Mouse (Mus musculus) cerebellum, adult 8-10 months (tissue): ENCODE results near the gene Rpa3.

Experiments used
- DNase-seq: peaks from one replicate; pipeline ENCODE4 v3.0.0; 2022

Rpa3 gene

DNA sequence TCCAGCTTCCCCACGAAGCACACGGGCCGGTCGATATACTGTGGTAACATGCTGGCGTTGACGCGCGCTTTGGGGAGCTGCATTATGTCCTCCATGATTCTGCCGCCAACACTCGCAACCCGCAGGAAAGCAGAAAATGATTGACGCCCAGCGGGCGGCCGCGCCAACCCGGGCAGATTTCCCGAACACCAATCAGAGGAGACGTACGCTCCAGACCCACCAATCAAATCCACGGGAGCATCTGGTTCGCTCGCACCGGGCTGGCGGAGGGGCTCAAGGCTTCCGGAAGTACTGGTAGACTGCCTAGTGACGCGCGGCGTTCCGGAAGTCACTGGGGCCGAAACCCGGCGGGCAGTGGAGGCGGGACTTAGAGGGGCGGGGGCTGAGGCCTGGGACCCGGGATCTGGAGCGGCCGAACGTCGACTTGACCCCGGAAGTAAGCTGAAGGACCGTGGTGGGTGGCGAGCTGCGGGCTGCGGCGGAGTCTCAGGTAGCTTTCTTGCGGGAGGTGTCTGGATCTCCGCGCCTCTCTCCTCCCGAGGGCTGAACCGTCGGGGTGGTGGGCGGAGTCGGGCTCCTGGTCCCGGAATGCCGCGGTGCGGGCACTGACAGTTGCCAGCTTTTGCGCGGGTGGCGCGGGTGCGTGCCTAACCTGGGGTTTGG is at the start of gene Rpa3, which contains the start of the genes Umad1 and Gm45062:
TSS of gene Rpa3 (minus strand) at position 170 of the 663 bp plus-strand sequence.
TSS of gene Umad1 (plus strand) at position 285 of the 663 bp plus-strand sequence.
TSS of gene Gm45062 (plus strand) at position 447 of the 663 bp plus-strand sequence.
- peak; percentile 98 for DNase-seq

DNA sequence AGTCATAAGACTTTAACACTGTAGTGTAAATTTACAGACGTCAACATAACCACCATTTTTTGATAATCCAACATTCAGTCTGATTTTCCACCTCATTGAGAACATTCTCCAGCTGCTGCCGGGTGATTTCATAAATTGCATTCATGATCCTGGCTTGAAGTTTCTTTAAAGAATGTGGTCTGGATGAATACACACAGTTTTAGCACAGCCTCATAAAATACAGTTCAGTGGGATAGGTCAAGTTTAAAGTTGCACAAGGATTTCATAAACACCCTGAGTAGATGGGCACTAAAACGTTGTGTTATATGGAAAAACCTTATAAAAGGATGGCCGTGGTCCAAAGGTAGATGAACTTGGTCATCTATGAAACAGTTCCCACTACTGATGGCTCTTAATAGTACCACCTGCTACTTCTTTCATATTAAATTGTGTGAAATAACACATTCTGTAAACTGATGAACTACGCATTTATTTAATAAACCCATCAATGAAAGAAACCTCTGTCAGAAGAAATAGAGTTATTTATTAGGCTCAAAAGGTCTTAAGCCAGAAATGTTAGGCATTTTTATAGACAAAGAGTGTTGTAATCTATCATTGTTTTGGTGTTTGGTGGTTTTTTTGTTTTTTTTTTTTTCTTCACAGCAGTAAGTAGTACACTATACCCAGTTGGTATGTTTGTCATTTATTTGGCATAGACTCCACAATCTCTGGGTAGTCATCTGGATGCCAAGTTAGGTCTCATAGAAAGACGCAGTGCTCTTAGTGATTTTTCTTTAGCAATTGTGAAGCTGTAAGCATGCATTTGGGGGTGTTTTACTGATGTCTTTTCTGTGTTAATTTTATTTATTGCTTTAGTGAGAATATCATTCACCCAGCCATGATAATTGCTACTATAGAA is 49.2 kb upstream of the Rpa3 start:
- DNase-seq = no peak

DNA sequence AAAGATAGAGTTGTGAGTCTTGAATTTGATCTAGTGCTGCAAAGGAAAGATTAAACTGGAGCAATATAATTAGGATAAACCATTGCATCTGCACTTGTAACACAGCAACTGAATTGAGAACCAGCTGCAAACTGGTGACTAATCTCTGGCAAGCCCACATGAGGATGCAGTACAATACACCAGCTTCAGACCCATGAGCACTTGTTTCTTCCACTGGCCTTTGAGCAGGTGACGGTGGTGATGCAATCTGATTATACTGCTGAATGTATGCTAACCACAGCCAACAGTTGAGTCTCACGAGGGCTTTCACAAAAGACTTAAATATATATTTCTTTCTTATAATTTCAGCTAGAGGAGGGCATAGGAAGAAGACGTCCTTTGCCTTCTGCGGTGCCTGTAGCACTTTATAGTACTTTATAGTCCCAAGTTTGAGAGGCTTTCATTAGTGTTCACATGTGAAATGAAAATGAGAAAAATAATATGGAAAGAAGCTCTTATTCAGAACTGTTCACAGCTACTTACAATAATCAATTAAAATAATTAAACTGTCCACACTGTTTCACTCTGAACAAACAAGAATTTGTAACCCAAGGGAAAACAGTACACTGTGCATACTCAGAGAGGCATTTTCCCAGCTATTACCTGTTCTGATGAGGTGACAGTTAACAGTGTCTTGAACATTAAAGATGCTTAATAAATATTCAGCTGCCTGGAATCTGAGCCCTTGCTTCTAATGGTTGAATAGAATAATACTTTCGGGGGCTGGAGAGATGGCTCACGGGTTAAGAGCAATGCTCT is 40.3 kb upstream of the Rpa3 start:
- no peak for DNase-seq

DNA sequence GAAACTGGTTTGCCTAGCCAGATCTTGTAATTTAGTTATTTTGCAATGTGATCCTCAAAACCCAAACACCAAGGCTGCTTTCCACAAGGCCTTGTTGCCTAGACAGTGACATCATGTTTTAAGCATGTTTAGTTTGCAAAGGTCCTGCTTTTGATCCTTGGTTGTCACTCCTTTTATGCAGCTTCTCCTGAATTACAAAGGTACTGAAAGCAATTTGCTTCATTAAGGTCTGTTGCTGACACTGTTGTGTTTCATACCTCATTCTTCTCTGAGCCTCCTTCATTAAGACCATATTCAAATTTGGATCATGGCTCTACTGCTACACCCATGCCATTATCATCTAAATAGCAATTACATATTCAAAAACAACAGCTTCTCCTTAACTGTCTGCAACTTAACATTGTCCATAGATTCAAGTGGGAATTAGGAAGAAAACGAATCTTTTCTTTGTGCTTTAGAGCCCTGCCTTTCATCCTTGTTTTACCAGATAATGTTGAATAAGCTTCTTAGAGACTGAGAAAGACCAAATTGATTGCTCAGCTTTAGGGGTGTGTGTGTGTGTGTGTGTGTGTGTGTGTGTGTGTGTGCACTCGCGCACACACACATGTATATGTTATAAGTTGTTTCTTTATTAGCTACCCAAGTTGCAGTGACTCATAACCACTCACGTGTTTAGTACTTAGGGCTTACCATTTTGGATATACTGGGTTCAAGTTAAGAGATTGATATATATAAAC is 35.2 kb upstream of the Rpa3 start:
- DNase-seq = no peak

DNA sequence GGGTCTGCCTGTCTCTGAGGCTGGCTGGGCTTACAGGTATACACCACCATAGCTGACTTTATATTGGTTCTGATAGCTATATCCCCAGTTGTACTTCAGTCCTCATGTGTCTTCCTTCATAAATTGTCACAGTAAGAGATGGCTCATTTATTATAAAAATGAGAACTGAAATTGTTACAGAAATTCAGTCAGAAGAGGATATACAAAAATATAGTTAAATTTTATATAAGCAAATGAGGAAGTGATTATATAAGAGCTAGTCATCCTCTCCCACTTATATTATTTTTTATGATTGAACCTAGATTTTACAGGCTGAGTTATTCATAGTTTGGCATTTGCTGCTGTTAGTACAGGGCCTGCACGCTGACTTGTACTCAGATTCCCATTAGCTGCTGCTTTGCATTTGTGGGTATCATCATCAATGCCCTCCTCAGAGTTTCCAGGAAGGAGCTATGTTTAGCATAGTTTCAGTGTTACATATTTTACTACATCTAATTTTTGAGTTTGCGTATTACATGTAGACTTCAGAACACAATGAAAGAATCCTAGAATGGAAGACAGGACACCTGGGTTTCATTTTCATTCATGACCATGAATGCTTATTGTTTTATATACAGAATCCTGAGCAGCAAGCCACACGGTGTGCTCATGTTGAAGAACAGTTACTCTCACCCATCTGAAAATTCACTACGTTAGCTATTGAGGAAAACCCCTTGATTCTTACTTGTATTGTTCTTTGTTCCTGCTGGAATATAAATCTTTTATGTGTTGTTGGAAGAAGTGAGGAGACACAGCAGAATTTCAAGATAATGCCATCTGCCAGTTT is 30.0 kb upstream of the Rpa3 start:
- DNase-seq = no peak

DNA sequence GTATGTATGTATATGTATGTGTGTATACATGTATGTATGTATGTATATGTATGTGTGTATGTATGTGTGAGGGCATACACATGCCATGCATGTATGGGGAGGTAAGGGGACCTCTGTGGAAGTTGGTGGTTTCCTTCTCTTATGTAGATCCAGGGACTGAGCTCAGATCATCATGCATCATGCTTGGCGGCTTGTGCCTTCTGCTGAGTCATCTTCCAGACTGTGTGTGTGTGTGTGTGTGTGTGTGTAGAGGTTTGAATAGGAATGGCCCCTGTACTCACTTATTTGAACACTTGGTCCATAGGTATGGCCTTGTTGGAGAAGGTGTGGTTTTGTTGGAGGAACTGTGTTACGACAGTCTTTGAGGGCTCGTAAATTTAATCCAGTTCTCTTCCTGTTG is 27.2 kb upstream of the Rpa3 start:
- no peak for DNase-seq

DNA sequence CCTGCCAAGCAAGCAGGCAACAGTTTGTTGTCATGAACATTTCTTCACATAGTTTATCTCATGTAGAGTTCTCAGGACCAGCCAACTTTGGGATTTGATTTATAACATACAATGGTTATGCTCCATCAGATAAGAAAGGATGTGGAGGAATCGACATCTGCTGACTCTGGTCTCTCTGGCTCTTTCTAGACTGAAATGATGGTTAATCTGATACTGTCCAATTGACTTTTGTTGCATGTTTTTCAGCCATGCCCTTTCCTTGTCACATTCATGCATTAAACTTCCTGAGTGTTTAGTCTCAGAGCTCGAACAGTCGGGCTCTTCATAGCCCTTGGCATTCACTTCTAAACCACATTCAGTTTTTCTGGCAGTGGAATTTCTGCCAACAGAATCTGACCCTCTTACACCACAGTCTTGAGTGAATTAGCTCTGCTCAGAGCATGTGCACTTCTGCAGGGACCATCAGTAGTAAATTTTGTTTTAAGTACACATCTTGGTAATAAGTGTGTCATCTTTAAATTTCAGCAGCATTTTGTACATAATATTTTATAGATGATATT is 26.5 kb upstream of the Rpa3 start:
- DNase-seq = no peak

DNA sequence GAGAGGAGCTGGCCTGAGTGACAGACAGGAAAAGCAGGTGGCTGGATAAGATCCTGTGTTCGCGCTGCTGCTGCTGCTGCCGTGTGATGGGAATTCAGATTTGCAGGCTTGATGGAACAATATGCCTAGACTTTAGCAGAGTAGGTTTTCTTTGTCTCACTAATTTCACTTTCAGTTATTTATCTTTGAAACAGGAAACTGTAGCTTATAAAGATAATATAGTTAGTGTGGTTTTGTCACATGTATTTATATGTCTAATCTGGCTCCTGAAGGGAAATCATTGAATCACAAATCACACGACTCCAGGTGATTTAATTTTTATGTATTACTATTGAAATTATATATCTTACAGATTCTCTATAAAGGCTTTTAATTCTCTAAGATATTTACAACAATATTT is 24.3 kb upstream of the Rpa3 start:
- DNase-seq = no peak

DNA sequence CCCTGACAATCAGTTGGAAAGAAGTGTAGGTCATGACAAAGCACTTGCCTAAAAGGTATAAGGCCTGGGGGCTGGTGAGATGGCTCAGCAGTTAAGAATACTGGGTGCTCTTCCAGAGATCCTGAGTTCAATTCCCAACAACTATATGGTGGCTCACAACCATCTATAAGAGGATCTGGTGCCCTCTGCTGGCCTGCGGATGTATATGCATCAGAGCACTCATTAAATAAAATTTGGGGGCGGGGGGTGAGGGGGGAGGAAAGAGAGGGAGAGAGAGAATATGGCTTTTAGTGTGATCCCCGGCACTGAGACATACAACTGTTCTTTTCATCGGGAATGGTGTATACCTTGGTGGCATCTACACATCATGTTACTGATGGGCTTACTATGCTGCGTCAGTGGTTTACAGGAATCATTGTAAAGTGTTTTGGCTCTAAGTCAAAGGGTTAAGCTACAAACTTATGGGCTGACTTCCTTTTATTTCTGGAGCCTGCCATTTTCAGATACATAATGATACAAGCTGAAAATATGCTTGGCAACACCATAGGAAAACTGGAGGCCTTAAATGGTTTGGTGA is 19.5 kb upstream of the Rpa3 start:
- DNase-seq = no peak

DNA sequence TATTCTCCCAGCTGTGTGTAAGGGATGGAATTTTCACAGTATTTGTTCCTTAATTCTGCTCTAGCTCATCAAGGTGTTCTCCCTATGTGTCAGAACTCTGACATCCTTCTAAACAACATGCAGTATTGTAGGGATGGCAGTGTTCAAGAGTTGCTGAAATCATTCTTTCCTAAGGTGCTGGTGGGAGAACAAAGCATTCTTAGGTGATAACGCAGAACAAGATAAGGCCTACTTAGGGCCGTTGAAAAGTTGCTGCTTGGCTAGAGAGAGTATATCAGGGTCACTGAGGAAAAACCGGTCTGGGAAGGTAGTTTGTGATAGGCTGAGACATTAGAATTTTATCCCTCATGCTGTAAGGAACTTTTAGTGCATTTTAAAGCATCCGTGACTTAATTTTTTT is 17.5 kb upstream of the Rpa3 start:
- no peak for DNase-seq

DNA sequence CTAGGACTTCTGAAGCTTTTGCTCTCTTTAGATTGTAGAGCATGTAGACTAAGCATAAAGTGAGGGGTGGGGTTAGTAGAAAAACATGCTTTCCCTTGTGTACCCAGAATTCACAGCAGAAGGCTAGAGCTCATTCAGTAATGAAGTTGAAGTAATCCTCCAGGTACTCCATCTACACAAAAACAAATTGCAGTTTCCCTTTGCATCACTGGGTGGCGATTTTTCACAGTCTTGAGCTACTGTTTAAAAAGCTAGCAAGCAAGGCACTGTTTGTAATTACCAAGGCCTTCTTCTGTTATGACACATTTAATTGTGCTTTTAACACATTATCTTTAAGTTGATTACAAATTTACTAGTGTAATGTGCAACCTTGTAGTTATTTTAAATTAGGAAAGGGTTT is 16.1 kb upstream of the Rpa3 start:
- peak; percentile 77 for DNase-seq

DNA sequence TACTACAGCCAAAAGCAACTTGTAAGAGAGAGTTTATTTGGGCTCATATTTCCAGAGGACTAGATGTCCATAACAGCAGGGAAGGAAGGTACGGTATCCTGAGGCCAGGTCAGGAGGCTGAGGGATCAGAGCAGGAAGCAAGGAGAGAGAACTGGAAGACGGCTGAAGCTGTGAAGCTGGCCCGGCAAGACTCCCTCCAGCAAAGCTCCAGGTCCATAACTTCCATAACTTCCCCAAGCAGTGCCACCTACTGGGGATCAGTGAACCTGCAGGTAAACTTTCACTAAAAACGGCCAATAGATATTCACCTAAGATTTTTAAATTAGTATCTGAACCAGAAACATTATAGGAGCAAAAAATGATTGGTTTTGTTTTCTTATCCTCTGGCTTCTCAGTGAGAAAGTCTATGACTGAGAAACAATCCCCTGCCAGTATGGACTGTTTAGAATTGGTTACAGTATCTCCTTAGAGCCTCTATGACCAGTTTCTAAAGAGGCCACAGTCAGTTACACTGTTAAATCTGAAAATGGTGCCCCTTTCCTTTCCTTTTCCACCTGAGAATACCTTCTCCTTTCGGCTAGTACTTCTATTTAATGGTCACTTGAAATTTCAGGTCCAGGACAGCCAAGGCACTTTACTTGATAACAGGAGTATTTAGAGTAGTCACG is 15.5 kb upstream of the Rpa3 start:
- DNase-seq = peak; percentile 48

DNA sequence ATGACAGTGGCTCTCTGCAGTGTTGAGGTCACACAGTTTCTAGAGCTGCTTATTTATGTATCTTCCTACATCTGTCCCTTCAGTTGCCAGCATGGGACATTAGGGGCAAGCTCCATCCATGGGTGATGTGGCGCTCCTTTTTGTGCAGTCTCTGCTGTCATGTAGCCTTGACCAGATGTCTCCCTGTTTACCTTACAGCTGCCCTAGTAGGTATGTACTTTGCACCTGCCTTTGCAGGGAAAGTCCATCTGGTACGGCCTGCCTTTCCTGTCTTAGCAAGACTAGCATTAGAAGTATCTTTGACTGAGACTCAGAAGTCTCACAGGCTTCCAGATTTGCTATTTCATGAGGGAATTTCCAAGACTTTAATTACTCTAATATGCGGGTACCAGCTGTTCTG is 12.1 kb upstream of the Rpa3 start:
- DNase-seq = no peak

DNA sequence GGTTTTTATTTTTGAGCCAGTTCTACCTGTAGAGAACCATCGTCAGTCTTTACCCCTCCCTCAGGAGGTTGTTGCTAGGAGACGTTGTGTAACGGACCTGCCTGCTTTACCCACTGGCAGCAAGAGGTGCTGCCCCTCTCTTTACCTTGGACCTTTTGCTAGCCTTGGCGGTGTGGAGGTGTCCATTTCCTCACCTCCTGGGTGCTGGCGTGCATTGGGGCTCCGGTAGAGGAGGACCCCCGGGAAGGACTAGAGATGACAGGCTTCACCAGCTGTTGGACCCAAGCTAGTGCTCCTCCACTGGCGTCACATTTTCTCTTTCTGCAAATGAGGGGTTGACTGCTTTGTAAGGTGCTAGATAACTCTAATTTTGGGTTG is 683 bp upstream of the Rpa3 start:
- no peak for DNase-seq

DNA sequence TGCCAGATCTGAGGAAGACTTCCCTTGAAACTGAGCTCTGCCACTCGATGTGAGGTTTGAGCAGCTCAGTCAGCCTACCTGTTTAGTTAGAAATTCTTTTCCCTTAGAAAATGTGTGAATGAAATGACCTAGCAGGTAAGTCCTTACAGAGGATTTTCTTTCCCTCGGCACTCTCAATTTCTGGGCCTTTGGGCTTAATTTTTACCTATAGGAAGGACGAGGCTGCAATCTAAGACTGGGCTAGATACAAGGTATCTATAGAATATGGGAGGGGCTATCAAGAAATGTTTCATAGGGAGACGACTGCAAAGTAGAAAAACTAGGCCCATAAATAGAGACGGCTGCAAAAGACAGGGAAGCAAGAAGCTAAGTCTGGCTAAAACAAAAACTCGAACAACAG is 657 bp downstream of the Rpa3 start:
- no peak for DNase-seq

DNA sequence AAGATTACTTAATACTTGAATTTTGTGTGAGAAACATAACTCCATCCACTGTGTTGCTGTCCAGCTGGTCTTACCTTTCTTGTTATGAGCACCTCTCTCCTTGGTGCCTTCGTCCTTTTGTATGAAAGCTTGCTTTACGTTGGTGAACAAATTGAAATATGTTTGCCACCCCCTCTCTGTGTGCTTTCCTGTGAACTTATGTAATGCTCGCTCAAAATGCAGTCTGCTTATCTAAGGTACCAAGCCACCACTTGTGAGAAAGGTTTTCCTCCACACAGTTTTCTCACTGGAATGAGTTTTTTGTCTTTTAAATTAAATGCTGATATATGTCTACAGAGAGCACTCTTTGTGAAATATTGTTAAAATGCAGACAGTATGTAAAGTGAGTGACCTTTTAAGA is 30.4 kb downstream of the Rpa3 start:
- DNase-seq = no peak

DNA sequence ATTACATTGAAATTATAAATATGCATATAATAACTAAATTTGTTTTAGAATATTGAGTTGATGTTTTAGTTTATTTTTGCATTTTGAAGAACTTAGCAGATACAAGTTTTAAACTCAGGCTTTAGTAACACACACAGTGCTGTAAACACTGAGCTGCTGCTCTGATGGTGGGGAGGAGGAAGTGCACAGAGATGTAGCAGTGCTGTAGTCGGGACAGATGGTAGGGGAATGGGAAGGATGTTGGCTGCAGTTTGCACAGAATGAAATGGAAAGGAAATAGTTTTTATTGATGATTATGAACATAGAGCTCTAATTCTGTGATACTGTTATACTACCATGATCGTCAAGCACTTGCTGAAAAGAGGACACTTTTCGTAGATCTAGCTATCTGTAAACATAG is 31.9 kb downstream of the Rpa3 start:
- DNase-seq = no peak

DNA sequence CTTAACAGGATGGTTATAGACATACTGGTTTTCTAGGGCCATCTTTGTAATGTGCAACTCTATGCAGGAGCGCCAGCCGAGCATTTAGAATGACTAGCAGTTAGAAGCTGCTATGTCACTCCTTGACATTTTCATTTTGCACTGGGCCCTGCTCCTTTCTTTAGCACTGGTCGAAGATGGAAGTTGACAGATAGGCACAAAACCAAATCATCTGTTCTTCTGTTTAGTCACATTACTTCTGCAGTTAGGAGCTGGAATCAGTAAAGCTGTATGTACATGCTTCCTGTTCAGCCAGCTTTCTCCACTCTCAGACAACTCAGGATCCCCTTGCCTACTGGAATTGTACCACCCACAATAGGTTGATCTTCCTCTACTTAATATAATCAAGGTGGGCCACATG is 48.3 kb downstream of the Rpa3 start:
- DNase-seq = peak; percentile 4

DNA sequence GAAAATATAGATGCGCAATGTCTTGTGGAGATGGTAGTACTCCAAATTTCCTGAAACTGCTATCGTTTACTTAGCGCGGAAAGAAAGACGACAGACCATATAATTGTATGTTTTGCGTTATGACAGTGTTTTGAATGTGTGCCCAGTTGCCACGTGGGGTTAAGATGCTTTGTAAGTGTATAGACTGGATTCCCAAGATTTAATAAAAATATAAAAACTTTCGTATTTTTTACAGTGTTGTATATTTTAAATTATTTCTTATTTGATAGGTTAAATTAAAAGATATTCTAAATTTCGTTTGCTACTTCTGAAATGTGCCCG is 49.1 kb downstream of the Rpa3 start:
- peak; percentile 36 for DNase-seq

DNA sequence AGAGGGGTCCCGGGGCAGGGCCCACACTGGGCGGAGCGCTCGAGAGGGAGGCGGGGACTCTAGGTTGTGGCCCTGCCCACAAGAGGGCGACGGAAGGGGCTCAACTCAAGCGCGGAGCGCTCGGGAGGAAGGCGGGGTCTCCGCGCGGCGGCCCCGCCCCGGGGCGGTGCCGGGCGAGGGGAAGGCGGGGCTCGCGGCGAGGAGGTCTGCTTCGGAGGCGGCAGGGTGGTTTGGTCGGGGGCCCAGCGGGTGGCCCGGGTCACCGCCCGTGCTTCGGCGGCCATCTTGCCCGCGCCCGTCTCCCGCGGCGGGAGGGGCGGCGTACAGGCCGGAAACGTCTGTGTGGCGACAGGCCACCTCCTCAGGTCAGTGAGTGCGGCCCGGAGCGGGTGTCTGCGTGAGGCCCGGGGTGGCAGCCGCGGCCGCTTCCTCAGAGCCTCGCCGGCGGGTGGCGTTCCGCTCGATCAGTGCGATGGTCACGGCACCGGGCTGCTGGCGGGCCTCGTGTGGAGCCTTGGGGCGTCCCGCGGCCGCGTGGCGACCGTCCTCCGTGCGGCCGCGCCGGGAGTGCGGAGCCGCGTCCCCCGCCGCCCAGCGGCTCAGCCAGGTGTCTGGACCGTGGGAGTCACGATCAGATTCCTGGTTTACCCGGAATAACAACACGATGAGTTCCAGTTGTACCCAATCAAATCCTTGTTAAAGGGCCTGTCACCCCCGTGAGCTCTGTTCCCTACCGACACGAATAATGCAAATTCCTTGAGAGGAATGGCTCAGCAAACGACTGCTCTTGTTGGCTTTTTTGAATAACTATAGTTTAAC is 49.7 kb downstream of the Rpa3 start, which contains the start of gene Mios:
TSS of gene Mios (plus strand) at position 176 of the 819 bp plus-strand sequence.
- peak; percentile 89 for DNase-seq
